Mouse (Mus musculus): Measurements from ENCODE around the gene Setdb2.

Setdb2 gene

GRCm38 (mm10) chr14:59366386-59367105 lies 74.1 kb downstream of the Setdb2 start:
- no peak for DNase-seq

GRCm38 (mm10) chr14:59365244-59365644 lies 75.4 kb downstream of the Setdb2 start, which contains the start of gene Phf11d:
Phf11d (minus strand) TSS chr14:59365470.
- DNase-seq: peak; percentile 72
